Mouse (Mus musculus): ENCODE measurements around the gene Mesp1. TPM values are rescaled to one million over a fixed set of nuclear protein-coding genes. Genes with fewer than 3 reads are reported as not detected.

Mesp1 gene
- polyA plus RNA-seq, 1 experiment = not detected

DNA sequence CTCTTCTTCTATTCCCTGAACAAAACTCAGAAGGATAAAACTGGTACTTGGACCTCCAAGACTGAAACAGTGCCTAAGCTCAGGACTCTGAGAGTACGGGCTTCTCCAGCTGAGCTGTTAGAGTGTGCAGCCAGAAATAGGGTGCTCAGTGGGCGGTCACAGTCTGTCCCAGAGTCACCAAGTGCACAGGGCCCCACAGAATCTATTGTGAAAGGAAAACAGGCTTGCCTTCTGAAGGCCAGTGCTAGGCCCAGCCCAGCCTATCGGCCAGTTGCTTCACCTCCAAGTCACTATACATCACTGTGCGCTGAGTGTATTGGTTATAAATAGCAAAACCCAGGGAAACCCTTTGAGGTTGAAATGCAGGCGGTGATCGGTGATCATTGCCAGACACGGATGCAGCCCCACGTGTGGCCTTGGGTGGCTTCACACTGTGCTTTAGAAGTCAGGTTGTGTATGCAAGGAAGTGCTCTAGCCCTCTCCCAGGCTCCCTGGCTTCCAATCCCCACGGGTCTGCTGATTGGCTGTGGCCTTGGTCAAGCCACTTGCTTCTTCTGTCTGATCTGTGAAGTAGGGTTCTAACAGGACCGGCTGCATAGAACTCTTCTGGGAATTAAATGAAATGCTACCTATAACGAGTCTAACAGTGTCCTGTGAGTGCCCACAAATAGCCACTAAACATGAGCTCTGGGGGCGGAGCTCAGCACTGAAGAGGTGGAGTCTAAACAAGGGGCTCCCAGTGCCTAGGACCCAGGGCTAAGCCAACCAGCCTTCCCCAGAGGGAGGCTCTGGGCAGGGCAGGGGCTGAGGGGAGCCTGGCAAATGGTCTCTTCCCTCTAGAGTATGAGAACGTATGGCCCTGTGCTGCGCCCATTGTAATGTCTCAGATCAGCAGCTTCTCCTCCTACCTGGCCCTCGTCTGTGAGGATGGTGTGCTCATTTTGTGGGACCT, 21.8 kb downstream of the Mesp1 start:
- H3K4me1 ChIP-seq (ENCODE audit: control insufficient read depth, insufficient read depth, low read length) = no peaks in the 10 kb centered on the region
- TF ChIP-seq POLR2A (IDR thresholded peaks at IDR 0.05; ENCODE audit: borderline replicate concordance, low read depth, low read length) = no peak
- no peak for TF ChIP-seq CTCF (IDR thresholded peaks at IDR 0.05; ENCODE audit: low read depth, low read length)
- no peak overlapping the region for H3K27ac ChIP-seq (ENCODE audit: insufficient read depth, low read depth, low read length)
- no peak overlapping the region for H3K4me3 ChIP-seq (ENCODE audit: insufficient read depth, low read length)

GRCm38 (mm10) chr7:79769664-79770063, 23.9 kb downstream of the Mesp1 start:
- Histone ChIP-seq H3K4me1 (ENCODE audit: control insufficient read depth, insufficient read depth, low read length) (no peaks in the 10 kb centered on the region), H3K27ac (ENCODE audit: insufficient read depth, low read depth, low read length) (no peak overlapping the region), H3K4me3 (ENCODE audit: insufficient read depth, low read length) (no peak overlapping the region)
- TF ChIP-seq CTCF (IDR thresholded peaks at IDR 0.05; ENCODE audit: low read depth, low read length) (no peak), POLR2A (IDR thresholded peaks at IDR 0.05; ENCODE audit: borderline replicate concordance, low read depth, low read length) (no peak)

GRCm38 (mm10) chr7:79765991-79766390, 27.6 kb downstream of the Mesp1 start:
- peaks cover 8% of the 10 kb centered on the region for H3K4me1 ChIP-seq (ENCODE audit: control insufficient read depth, insufficient read depth, low read length)
- TF ChIP-seq POLR2A (IDR thresholded peaks at IDR 0.05; ENCODE audit: borderline replicate concordance, low read depth, low read length) (no peak), CTCF (IDR thresholded peaks at IDR 0.05; ENCODE audit: low read depth, low read length) (no peak)
- H3K4me3 ChIP-seq (ENCODE audit: insufficient read depth, low read length) = no peak overlapping the region

GRCm38 (mm10) chr7:79762106-79762505, 31.5 kb downstream of the Mesp1 start:
- Histone ChIP-seq H3K4me3 (ENCODE audit: insufficient read depth, low read length) (no peak overlapping the region), H3K4me1 (ENCODE audit: control insufficient read depth, insufficient read depth, low read length) (peaks cover 13% of the 10 kb centered on the region), H3K27ac (ENCODE audit: insufficient read depth, low read depth, low read length) (no peak overlapping the region)
- TF ChIP-seq CTCF (IDR thresholded peaks at IDR 0.05; ENCODE audit: low read depth, low read length) (no peak), POLR2A (IDR thresholded peaks at IDR 0.05; ENCODE audit: borderline replicate concordance, low read depth, low read length) (no peak)

More at GRCm38 (mm10) chr7:79765991-79766390, 27.6 kb downstream of the Mesp1 start:
- no peak overlapping the region for H3K27ac ChIP-seq (ENCODE audit: insufficient read depth, low read depth, low read length)

- TF ChIP-seq POLR2A (IDR thresholded peaks at IDR 0.05; ENCODE audit: borderline replicate concordance, low read depth, low read length) = no peak
- TF ChIP-seq CTCF (IDR thresholded peaks at IDR 0.05; ENCODE audit: low read depth, low read length) = no peak
- peak overlapping the region; percentile 26 for H3K27ac ChIP-seq (ENCODE audit: insufficient read depth, low read depth, low read length)
- H3K4me1 ChIP-seq (ENCODE audit: control insufficient read depth, insufficient read depth, low read length) = peaks cover 13% of the 10 kb centered on the region
- no peak overlapping the region for H3K4me3 ChIP-seq (ENCODE audit: insufficient read depth, low read length)
Measured at GRCm38 (mm10) chr7:79761124-79761876, 32.3 kb downstream of the Mesp1 start.

GRCm38 (mm10) chr7:79759766-79760165, 33.8 kb downstream of the Mesp1 start:
- Histone ChIP-seq H3K27ac (ENCODE audit: insufficient read depth, low read depth, low read length) (no peak overlapping the region), H3K4me3 (ENCODE audit: insufficient read depth, low read length) (no peak overlapping the region), H3K4me1 (ENCODE audit: control insufficient read depth, insufficient read depth, low read length) (peaks cover 13% of the 10 kb centered on the region)
- no peak for TF ChIP-seq CTCF (IDR thresholded peaks at IDR 0.05; ENCODE audit: low read depth, low read length)
- no peak for TF ChIP-seq POLR2A (IDR thresholded peaks at IDR 0.05; ENCODE audit: borderline replicate concordance, low read depth, low read length)

DNA sequence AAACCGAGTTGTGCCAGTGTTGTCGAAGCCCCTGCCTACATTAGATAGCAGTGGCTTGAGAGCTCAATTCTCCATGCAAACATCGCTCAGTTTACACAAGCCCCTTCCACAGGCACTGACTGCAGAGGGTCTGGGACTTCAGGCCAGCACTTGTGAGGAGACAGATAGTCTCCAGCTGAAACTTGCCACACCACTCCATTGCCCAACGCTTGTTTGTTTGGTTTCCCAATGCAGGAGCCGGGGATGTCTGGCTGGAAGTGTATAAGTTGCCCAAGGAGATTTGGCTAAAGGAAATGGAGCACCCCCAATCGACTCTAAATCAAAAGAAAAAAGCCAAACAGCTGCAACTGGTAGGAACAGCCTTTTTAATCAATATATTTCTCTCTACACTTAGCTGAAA, 35.4 kb downstream of the Mesp1 start:
- no peak overlapping the region for H3K27ac ChIP-seq (ENCODE audit: insufficient read depth, low read depth, low read length)
- peaks cover 13% of the 10 kb centered on the region for H3K4me1 ChIP-seq (ENCODE audit: control insufficient read depth, insufficient read depth, low read length)
- no peak for TF ChIP-seq POLR2A (IDR thresholded peaks at IDR 0.05; ENCODE audit: borderline replicate concordance, low read depth, low read length)
- TF ChIP-seq CTCF (IDR thresholded peaks at IDR 0.05; ENCODE audit: low read depth, low read length) = no peak

GRCm38 (mm10) chr7:79756334-79756733, 37.3 kb downstream of the Mesp1 start:
- Histone ChIP-seq H3K4me3 (ENCODE audit: insufficient read depth, low read length) (no peak overlapping the region), H3K4me1 (ENCODE audit: control insufficient read depth, insufficient read depth, low read length) (peaks cover 5% of the 10 kb centered on the region), H3K27ac (ENCODE audit: insufficient read depth, low read depth, low read length) (no peak overlapping the region)
- TF ChIP-seq POLR2A (IDR thresholded peaks at IDR 0.05; ENCODE audit: borderline replicate concordance, low read depth, low read length) = no peak

More for the DNA sequence above, 35.4 kb downstream of the Mesp1 start:
- no peak overlapping the region for H3K4me3 ChIP-seq (ENCODE audit: insufficient read depth, low read length)

DNA sequence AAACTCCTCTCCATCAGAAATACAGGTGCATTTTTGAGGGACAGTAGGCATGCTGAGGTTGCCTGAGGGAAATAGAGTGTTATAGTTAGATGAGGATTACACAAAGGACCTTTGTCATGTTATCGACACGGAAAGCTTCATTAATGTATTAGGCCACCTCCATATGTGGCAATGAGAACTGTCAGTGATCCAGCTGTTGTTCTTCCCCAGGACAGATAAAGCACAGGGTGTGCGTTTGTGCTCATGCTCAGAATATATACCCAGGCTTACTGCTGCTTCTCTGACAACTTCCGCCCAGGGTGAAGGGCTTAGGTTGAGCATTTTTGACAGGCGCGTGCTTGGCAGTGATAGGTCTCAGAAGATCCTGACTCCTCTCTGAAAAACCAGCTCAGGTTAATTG, 44.1 kb downstream of the Mesp1 start:
- no peak overlapping the region for H3K27ac ChIP-seq (ENCODE audit: insufficient read depth, low read depth, low read length)
- no peak overlapping the region for H3K4me3 ChIP-seq (ENCODE audit: insufficient read depth, low read length)
- H3K4me1 ChIP-seq (ENCODE audit: control insufficient read depth, insufficient read depth, low read length) = peaks cover 4% of the 10 kb centered on the region
- TF ChIP-seq POLR2A (IDR thresholded peaks at IDR 0.05; ENCODE audit: borderline replicate concordance, low read depth, low read length) (no peak), CTCF (IDR thresholded peaks at IDR 0.05; ENCODE audit: low read depth, low read length) (no peak)

GRCm38 (mm10) chr7:79747659-79748058, 45.9 kb downstream of the Mesp1 start:
- TF ChIP-seq CTCF (IDR thresholded peaks at IDR 0.05; ENCODE audit: low read depth, low read length) (no peak), POLR2A (IDR thresholded peaks at IDR 0.05; ENCODE audit: borderline replicate concordance, low read depth, low read length) (no peak)
- no peak overlapping the region for H3K27ac ChIP-seq (ENCODE audit: insufficient read depth, low read depth, low read length)
- peaks cover 17% of the 10 kb centered on the region for H3K4me1 ChIP-seq (ENCODE audit: control insufficient read depth, insufficient read depth, low read length)
- H3K4me3 ChIP-seq (ENCODE audit: insufficient read depth, low read length) = no peak overlapping the region

All from bone marrow macrophage, adult 2 months (primary cell).